ENCODE assay signal across 20 mouse cellular contexts in the genomic region with DNA sequence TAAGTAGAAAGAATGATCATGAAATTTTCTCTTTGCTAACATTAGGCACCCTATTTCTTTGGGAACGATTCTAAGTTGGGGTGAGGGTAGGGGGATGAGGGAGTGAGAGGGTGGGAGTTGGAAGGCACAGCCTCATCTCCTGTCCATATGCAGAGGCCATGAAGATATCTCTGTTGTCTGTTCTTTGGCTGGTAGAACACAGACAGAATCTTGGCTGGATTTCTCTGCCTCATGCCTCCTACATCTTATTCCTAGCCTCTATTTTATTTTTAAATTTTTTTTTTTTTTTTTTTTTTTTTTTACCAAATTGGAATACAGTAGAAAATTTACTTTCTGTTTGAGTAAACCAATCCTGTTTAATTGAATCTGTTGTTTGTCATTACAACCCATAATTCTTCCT. TPM values are rescaled to one million over a fixed set of nuclear protein-coding genes. Genes with fewer than 3 reads are reported as not detected.
"Had no signal": no experiment of that assay in that cellular context is flagged by ENCODE, and none has a peak within 500 bp of the region (broad histone marks: within the 10 kb centered on the region; RNA-seq: fewer than 3 reads in every experiment).

No protein-coding gene starts in this region.

- DNase-seq: lung, postnatal 10 days; lung, postnatal 4 days; retina, postnatal 1 day; thymus, postnatal 36 days had no signal

- H3K27ac ChIP-seq: kidney, postnatal 0 days; limb, embryonic 10.5 days; liver, embryonic 12.5 days; neural tube, embryonic 12.5 days had no signal

- H3K4me1 ChIP-seq: limb, embryonic 10.5 days; liver, embryonic 12.5 days; neural tube, embryonic 12.5 days; stomach, embryonic 15.5 days had no signal

- H3K4me3 ChIP-seq: limb, embryonic 10.5 days; liver, embryonic 12.5 days; midbrain, embryonic 10.5 days; midbrain, embryonic 15.5 days; neural tube, embryonic 12.5 days; stomach, embryonic 15.5 days had no signal

RNA-seq across cellular contexts. Expression of gene Olfr987, which starts 53.7 kb away (rescaled TPM):
- total RNA-seq: left cerebral cortex, postnatal 10 days; megakaryocyte, adult 5-6 weeks; monocyte, adult 5-6 weeks; neutrophil, adult 5-6 weeks had no signal
- polyA plus RNA-seq: kidney, postnatal 0 days; limb, embryonic 10.5 days; limb, embryonic 14.5 days; liver, embryonic 12.5 days; liver, embryonic 16.5 days; lung, embryonic 14.5 days; midbrain, embryonic 10.5 days; midbrain, embryonic 15.5 days; neural tube, embryonic 12.5 days; spleen, adult 2 months; stomach, embryonic 15.5 days; thymus, postnatal 0 days had no signal
